Mouse (Mus musculus): ENCODE results near the gene Utrn.

The Utrn gene

GRCm38 (mm10) chr10:12726041-12726608 lies 143.0 kb downstream of the Utrn start:
- peak; percentile 75 for DNase-seq

- DNase-seq = no peak
Observed at GRCm38 (mm10) chr10:12724247-12725001, 144.7 kb downstream of the Utrn start.

- no peak for DNase-seq
Observed at GRCm38 (mm10) chr10:12723269-12723668, 145.9 kb downstream of the Utrn start.

- peak; percentile 34 for DNase-seq
Observed at GRCm38 (mm10) chr10:12722111-12722510, 147.1 kb downstream of the Utrn start.

DNA sequence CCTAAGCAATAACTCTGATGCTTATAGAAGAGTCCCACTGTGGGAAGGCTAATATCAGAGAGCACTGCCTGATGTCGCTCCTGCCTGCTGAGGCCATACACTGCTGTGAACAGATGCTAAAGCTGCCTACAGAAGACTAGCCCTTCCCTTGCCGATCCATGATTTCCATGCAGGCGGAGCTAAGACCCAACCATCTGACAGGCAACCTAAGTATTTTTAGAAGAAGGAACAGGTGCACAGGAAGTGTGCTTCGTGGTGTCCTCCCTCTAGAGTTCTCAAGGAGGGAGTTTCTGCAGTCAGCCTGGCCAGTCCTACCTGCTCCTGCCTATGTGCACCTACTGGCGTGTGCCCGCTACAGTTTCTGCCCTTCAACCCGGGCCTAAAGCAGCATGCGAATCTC lies 150.8 kb downstream of the Utrn start:
- DNase-seq = no peak

DNA sequence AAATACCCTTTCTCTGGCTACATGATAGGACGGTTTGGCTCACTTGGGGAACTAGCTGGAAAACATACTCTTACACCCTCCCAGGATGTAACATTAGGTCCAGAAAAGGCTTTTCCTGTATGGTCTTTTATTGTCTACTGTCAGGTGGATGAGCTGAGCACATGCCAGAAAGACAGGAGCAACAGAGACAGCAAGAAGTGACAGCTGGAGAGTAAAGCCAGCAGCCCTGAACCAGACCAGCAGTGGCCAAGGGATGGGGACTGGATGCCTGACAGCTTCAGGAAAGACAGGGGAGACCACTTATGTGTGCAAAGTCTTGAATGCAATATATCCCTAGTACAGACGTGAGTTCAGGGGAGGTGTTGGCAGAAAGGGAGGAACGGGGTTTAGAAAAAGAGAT lies 151.8 kb downstream of the Utrn start:
- DNase-seq = no peak

- no peak for DNase-seq
Observed at GRCm38 (mm10) chr10:12716657-12717327, 152.4 kb downstream of the Utrn start.

DNA sequence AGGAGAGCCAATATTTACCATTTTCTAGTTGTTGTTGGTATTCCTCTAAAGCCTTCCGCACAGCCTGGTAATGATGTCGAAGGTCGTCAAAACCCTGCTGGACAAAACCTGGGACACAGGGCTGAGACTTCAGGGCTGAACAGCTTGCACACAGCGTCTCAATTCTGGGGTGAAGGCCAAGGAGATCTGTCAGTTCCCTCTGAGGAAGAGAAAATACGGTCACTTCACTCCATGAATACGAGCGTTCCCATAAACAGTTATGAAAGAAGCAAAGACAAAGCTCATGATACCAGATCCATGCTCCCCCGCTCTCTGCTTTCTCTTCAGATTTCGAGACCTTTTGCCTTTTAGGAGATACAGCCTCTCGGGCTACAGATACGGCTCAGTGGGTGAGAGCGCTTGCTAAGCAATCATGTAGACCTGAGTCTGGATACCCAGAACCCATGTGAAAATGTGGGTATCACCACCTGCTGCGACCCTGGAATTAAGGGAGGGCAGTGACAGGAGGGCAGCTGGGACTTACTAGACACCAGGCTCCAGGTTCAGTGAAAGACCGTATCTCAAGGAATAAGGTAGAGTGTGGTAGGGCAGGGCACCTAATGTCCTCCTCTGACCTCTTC lies 155.8 kb downstream of the Utrn start:
- DNase-seq = no peak

DNA sequence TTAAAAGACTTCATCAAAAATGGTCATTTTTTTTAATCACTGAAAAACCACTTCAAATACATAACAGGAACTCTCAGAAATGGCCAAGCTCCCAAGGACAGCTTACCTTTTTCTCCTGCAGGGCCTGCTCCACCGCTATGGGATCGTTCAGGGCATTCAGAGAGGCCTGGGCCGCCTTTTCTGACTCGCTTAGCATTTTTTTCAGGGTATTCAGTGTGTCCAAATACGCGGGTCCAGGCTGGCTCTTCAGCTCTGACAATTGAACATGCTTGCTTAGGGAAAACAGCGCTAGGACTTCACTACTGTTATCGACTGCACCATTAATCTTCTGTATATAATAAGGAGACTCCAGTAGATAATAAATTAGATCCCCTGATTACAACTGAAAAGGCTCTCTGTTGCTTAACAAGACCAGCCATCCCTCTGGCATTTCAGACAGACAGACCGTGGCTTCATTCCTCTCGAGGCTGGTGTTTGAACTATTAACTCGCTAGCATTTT lies 157.8 kb downstream of the Utrn start:
- no peak for DNase-seq

- DNase-seq = no peak
Observed at GRCm38 (mm10) chr10:12706516-12706915, 162.6 kb downstream of the Utrn start.

DNA sequence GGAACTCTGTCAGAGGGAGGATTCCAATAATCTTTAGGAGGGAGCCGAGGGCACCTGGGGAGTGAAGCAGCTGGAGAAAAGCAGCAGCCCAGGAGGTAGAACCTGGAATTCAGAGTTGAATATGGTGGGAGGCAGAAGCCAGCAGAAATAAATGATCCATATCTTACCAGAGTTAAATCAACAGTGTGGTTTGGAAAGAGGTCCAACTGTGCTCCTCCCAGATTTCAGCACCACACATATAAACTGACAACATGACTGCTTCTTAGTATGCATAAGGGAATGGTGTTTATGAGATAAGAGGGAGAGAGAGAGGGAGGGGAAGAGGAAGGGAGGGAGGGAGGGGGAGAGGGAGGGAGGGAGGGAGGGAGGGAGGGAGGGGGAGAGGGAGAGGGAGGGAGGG lies 163.2 kb downstream of the Utrn start:
- no peak for DNase-seq

GRCm38 (mm10) chr10:12704290-12704689 lies 164.9 kb downstream of the Utrn start:
- no peak for DNase-seq

DNA sequence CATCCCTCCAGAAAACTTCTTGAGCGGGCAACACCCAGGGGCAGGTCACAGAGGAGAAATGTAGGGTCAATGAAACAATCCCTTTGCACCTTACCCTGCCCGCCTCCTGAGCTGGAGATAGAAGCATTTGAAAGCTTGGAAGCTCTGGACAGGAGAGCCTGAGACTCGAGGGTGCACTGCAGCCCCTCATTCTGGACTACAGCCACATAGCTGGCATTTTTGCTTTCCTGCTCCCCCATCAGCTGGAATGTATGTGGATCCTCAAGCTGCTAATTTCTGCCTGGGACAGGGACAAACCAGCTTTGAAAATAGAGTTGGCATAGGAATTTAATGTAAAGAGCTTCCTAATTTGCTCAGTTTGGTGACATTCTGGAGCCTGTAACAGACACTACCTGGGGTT lies 165.6 kb downstream of the Utrn start:
- DNase-seq = no peak

GRCm38 (mm10) chr10:12702140-12702539 lies 167.0 kb downstream of the Utrn start:
- DNase-seq = no peak

- no peak for DNase-seq
Observed at GRCm38 (mm10) chr10:12701694-12702093, 167.5 kb downstream of the Utrn start.

DNA sequence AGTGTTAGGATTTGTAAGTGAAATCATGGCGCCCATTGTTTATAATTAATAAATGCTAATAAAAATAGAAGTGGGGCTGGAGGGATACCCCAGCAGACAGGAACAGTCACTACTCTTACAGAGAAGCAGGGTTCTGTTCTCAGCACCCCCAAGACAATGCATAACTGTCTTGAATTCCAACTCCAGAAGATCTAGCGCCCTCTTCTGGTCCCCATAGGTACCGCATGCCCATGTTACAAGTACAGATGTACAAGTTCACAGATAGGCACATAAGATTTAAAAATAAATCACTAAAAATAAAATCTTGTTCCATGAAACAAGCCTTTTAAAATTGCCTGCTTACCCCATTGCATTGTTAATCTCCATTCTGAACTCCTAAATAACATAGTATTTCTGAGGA lies 168.6 kb downstream of the Utrn start:
- no peak for DNase-seq

DNA sequence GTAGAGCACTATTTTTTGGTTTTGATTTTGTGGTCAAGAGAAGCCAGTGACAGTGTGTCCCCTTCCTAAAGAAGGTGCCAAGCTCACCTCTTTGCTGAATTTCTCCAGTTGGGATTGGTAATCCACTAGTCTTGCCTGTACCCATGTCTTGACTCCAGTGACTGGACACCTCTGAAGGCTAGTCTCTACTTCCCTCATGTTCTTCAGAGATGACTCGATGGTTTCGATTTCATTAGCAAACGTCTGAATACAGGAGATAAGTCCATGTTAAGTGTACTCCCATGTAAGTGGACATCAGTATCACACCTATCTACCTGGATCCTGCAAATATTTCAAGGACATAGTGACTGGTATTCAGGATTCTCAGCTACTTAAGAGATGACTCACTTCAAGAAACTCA lies 171.3 kb downstream of the Utrn start:
- DNase-seq = no peak

DNA sequence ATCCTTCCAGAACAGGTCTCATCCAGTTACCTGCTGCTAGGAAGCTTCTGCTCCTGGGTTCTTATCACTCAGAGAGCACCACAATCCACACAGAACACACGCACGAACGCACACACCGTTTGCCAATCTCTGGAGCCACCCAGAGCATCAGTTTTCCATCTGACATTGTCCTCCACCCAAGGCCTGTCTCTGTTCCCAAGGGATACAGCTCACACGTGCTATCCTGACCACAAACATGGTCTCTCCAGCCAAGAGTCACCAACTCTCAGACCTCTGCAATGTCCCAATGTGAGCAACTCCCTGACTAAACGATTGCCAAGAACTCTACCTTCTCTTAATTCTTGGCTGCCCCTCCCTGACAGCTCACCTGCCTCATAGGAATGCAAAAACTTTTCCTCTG lies 172.5 kb downstream of the Utrn start:
- no peak for DNase-seq

DNA sequence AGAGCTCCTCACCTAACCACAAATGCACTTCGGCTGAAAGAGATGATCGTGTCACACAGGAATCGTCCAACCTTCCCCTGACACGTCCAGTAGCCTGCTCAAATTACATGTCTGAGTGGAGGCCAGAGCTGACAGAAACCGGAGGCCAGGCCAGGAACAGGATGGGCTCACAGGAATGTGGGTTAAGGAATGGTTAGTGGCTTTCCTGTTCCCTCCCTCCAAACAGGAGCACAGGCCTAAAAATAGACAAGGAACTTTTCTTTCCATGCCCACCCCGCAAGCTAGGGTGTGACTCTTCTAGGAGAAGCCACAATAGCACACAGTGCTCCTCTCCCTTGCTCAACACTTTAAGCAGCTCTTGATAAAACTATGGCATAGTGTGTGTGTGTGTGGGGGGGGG lies 174.4 kb downstream of the Utrn start:
- DNase-seq = peak; percentile 25

- DNase-seq = peak; percentile 69
Observed at GRCm38 (mm10) chr10:12690601-12691000, 178.6 kb downstream of the Utrn start.

- DNase-seq = no peak
Observed at GRCm38 (mm10) chr10:12685683-12686082, 183.5 kb downstream of the Utrn start.

- DNase-seq = no peak
Observed at GRCm38 (mm10) chr10:12684018-12684417, 185.1 kb downstream of the Utrn start.

GRCm38 (mm10) chr10:12673309-12673708 lies 195.9 kb downstream of the Utrn start:
- DNase-seq = no peak

- no peak for DNase-seq
Observed at GRCm38 (mm10) chr10:12671608-12672007, 197.6 kb downstream of the Utrn start.
